Mouse (Mus musculus) thymus, adult 2 months (tissue): Measurements from ENCODE around the gene Fam228a.

Source experiments
- CTCF ChIP-seq: fragments of 200-500 bp; IDR thresholded peaks from 2 replicates; pipeline ENCODE4 v1.5.1; 2012; ENCODE audit warnings: mild to moderate bottlenecking, control low read depth, low read length, moderate library complexity, borderline replicate concordance; ENCODE audit not compliant: control insufficient read depth, poor library complexity, insufficient read depth; ENCODE audit errors: extremely low read depth
- POLR2A ChIP-seq: fragments of 200-500 bp; IDR thresholded peaks from 2 replicates; pipeline ENCODE4 v1.6.1; 2012; ENCODE audit warnings: mild to moderate bottlenecking, low read length, control low read depth, moderate library complexity; ENCODE audit not compliant: control insufficient read depth, poor library complexity, insufficient read depth; ENCODE audit errors: extremely low read depth

GRCm38 (mm10) chr12:4665675-4666037 is 72.6 kb downstream of the Fam228a start:
- TF ChIP-seq POLR2A = no peak
- TF ChIP-seq CTCF = no peak
